Mouse (Mus musculus) neural tube, embryonic 13.5 days (tissue): ENCODE data around the gene Upf2. TPM values are rescaled to one million over a fixed set of nuclear protein-coding genes. Genes with fewer than 3 reads are reported as not detected.

Experiments
- ATAC-seq: fragments of 200-750 bp; cut with Nextera tagmentation; 2 replicates; pipeline ENCODE4 v1.8.0; 2017; ENCODE audit warnings: low read depth, mild to moderate bottlenecking, moderate TSS enrichment, moderate library complexity
- H3K27ac ChIP-seq: fragments of 300-500 bp; sonication (generic); replicated peaks from 2 replicates; pipeline ENCODE4 v1.5.1; 2015; ENCODE audit warnings: moderate library complexity, mild to moderate bottlenecking, inconsistent platforms
- H3K27me3 ChIP-seq: fragments of 300-500 bp; sonication (generic); 2 replicates; pipeline ENCODE4 v1.6.1; 2015; ENCODE audit warnings: mild to moderate bottlenecking, inconsistent platforms
- H3K36me3 ChIP-seq: fragments of 300-500 bp; sonication (generic); 2 replicates; pipeline ENCODE4 v1.6.1; 2015; ENCODE audit warnings: mild to moderate bottlenecking, inconsistent platforms
- H3K4me1 ChIP-seq: fragments of 300-500 bp; sonication (generic); replicated peaks from 2 replicates; pipeline ENCODE4 v1.6.1; 2015; ENCODE audit warnings: inconsistent platforms
- H3K4me2 ChIP-seq: fragments of 300-500 bp; sonication (generic); 2 replicates; pipeline ENCODE4 v1.6.1; 2015; ENCODE audit warnings: inconsistent platforms, mild to moderate bottlenecking, moderate library complexity
- H3K4me3 ChIP-seq: fragments of 300-500 bp; sonication (generic); 2 replicates; pipeline ENCODE4 v1.5.1; 2015; ENCODE audit warnings: mild to moderate bottlenecking, inconsistent platforms
- H3K9ac ChIP-seq: fragments of 300-500 bp; sonication (generic); 2 replicates; pipeline ENCODE4 v1.6.1; 2015; ENCODE audit warnings: moderate library complexity, mild to moderate bottlenecking, inconsistent platforms
- H3K9me3 ChIP-seq: fragments of 300-500 bp; sonication (generic); 2 replicates; pipeline ENCODE4 v1.6.1; 2016; ENCODE audit warnings: inconsistent platforms
- WGBS: fragments of 180-500 bp; shearing (Covaris S2); methylation state at CpG from one replicate; pipeline ENCODE4 v1.1.7; 2015; 5-methylcytosine and 5-hydroxymethylcytosine counted together
- polyA plus RNA-seq: library from polyadenylated mRNA; unstranded; fragments of >200 nt; fragmentation: Nextera tagmentation; extraction: Ambion mirVana; gene quantifications from 2 replicates; pipeline ENCODE4 v1.2.1, GENCODE M21; 2015

Upf2 gene
- polyA plus RNA-seq, 1 experiment from 2014 or later: 8.0 TPM

DNA sequence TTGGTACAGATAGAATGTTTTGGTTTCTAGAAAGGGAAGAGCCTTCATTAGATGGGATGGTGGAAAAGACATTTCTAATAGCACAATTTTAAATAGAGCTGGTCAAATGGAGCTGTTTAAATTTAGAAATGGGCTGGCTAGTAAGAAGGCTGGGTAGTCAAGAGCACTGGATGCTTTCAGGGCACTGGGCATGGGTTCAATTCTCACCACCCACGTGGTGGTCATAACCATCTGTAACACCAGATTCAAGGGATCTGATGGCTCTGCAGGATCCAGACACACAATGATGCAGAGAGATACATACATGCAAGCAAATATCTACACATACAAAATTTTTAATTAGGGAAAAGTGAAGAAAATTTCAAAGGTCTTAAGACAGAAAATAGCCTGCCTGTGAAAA, 91.4 kb downstream of the Upf2 start:
- ATAC-seq: no peak
- Histone ChIP-seq H3K4me1 (no peaks in the 10 kb centered on the region; the same call in 1 of the 2 replicates), H3K9ac (no peak overlapping the region), H3K9me3 (no peaks in the 10 kb centered on the region), H3K4me2 (no peak overlapping the region), H3K36me3 (peaks cover 25% of the 10 kb centered on the region), H3K27me3 (no peaks in the 10 kb centered on the region), H3K4me3 (no peak overlapping the region), H3K27ac (no peak overlapping the region)
- WGBS: 88% methylated on average over 1 of the region's 1 CpGs

GRCm38 (mm10) chr2:6046796-6047195, 95.5 kb downstream of the Upf2 start:
- Histone ChIP-seq H3K4me3 (no peak overlapping the region), H3K4me1 (no peaks in the 10 kb centered on the region; the same call in 1 of the 2 replicates), H3K4me2 (no peak overlapping the region), H3K27ac (no peak overlapping the region), H3K9me3 (no peaks in the 10 kb centered on the region), H3K36me3 (peaks cover 48% of the 10 kb centered on the region), H3K9ac (no peak overlapping the region), H3K27me3 (no peaks in the 10 kb centered on the region)
- 54% methylated on average over 7 of the region's 7 CpGs for WGBS
- ATAC-seq: no peak

DNA sequence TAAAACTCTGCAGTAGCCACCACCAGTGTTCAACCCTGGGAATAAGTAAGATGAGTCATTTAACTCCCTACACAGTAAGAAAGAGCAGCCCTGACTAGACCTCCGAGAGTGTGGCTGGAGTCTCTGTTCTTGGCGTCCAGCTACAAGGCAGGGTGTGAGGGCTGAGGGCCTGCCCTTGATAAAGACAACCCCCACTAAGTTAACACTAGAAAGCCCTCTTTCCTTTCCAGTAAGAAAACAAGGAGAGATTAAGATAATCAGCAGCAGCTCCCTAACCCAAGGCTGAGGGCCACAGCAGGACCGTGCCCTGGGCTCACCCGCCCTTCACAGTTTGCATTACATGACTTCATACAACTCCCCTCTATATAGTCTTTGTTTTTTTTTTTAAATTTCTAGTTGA, 97.3 kb downstream of the Upf2 start:
- H3K4me1 ChIP-seq: no peaks in the 10 kb centered on the region; the same call in 1 of the 2 replicates
- no peaks in the 10 kb centered on the region for H3K9me3 ChIP-seq
- peaks cover 59% of the 10 kb centered on the region for H3K36me3 ChIP-seq
- no peaks in the 10 kb centered on the region for H3K27me3 ChIP-seq
- no peak for ATAC-seq
- no peak overlapping the region for H3K4me2 ChIP-seq
- no peak overlapping the region for H3K9ac ChIP-seq
- H3K4me3 ChIP-seq: no peak overlapping the region
- 92% methylated on average over 4 of the region's 4 CpGs for WGBS
- H3K27ac ChIP-seq: no peak overlapping the region

DNA sequence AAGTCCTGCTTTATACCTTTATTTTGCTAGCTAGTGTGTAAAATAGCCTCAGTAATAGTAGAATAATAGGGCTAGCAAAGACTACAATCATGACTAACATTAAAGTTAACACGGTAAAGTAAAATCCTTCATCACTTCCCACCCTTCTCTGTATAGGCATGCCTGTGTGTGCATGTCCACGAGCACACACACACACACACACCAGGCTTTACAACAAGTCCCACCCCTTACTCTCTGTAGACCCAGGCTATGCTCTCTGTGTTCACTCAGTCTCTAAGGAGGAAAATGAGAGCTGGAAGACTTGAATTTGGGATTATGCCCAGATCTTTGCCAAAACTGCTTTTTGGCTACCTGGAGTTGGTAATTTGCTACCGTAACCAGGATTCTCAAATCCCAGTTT, 97.7 kb downstream of the Upf2 start:
- no peak for ATAC-seq
- no peaks in the 10 kb centered on the region; the same call in 1 of the 2 replicates for H3K4me1 ChIP-seq
- no peaks in the 10 kb centered on the region for H3K9me3 ChIP-seq
- H3K36me3 ChIP-seq: peaks cover 57% of the 10 kb centered on the region
- WGBS: 89% methylated on average over 3 of the region's 3 CpGs
- H3K4me2 ChIP-seq: no peak overlapping the region
- no peak overlapping the region for H3K4me3 ChIP-seq
- H3K27ac ChIP-seq: no peak overlapping the region
- no peak overlapping the region for H3K9ac ChIP-seq
- H3K27me3 ChIP-seq: no peaks in the 10 kb centered on the region

DNA sequence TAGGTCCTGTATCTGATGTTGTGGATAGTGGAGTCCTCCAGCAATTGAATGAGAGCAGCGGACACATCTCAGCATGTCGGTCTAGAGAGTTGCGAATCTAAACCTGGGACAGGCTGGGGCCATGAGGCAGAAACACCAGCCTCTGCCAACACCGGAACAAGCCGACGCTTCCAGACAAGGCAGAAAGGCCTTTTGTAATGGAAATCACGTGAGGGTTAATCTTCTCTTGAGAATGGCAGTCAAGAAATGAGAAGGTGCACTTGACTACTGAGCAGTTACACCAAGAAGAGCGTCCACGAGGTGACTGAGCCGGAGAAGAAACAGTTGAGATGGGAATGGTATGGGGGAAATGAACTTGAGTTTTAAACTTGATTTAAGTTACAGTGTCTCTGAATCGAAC, 104.2 kb downstream of the Upf2 start:
- Histone ChIP-seq H3K4me3 (no peak overlapping the region), H3K27me3 (no peaks in the 10 kb centered on the region), H3K27ac (no peak overlapping the region), H3K36me3 (peaks cover 58% of the 10 kb centered on the region), H3K4me1 (no peaks in the 10 kb centered on the region), H3K4me2 (no peak overlapping the region), H3K9ac (no peak overlapping the region), H3K9me3 (no peaks in the 10 kb centered on the region)
- WGBS: 73% methylated on average over 11 of the region's 11 CpGs
- no peak for ATAC-seq

- no peak overlapping the region for H3K9ac ChIP-seq
- no peaks in the 10 kb centered on the region for H3K9me3 ChIP-seq
- H3K27ac ChIP-seq: no peak overlapping the region
- no peak for ATAC-seq
- no peaks in the 10 kb centered on the region for H3K4me1 ChIP-seq
- WGBS: 90% methylated on average over 3 of the region's 3 CpGs
- H3K4me2 ChIP-seq: no peak overlapping the region
- H3K27me3 ChIP-seq: no peaks in the 10 kb centered on the region
- no peak overlapping the region for H3K4me3 ChIP-seq
- peaks cover 47% of the 10 kb centered on the region for H3K36me3 ChIP-seq
Observed at GRCm38 (mm10) chr2:6056518-6056917, 105.2 kb downstream of the Upf2 start.

GRCm38 (mm10) chr2:6059291-6059690, 108.0 kb downstream of the Upf2 start:
- H3K4me2 ChIP-seq: no peak overlapping the region
- H3K27me3 ChIP-seq: no peaks in the 10 kb centered on the region
- WGBS: 96% methylated on average over 2 of the region's 2 CpGs
- H3K36me3 ChIP-seq: peaks cover 29% of the 10 kb centered on the region
- no peak overlapping the region for H3K27ac ChIP-seq
- H3K4me1 ChIP-seq: no peaks in the 10 kb centered on the region
- H3K9ac ChIP-seq: no peak overlapping the region
- H3K4me3 ChIP-seq: no peak overlapping the region
- ATAC-seq: no peak
- H3K9me3 ChIP-seq: no peaks in the 10 kb centered on the region

- Histone ChIP-seq H3K4me1 (no peaks in the 10 kb centered on the region), H3K4me2 (no peak overlapping the region), H3K27me3 (no peaks in the 10 kb centered on the region), H3K27ac (no peak overlapping the region), H3K4me3 (no peak overlapping the region), H3K9ac (no peak overlapping the region), H3K9me3 (no peaks in the 10 kb centered on the region), H3K36me3 (peaks cover 22% of the 10 kb centered on the region)
- no peak for ATAC-seq
- 76% methylated on average over 10 of the region's 10 CpGs for WGBS
Observed at GRCm38 (mm10) chr2:6060071-6060804, 109.0 kb downstream of the Upf2 start.

- no peak overlapping the region for H3K27ac ChIP-seq
- H3K4me3 ChIP-seq: no peak overlapping the region
- H3K27me3 ChIP-seq: no peaks in the 10 kb centered on the region
- no peak for ATAC-seq
- no peaks in the 10 kb centered on the region for H3K9me3 ChIP-seq
- H3K36me3 ChIP-seq: no peaks in the 10 kb centered on the region
- H3K4me2 ChIP-seq: no peak overlapping the region
- no peak overlapping the region for H3K9ac ChIP-seq
- 93% methylated on average over 6 of the region's 6 CpGs for WGBS
- H3K4me1 ChIP-seq: no peaks in the 10 kb centered on the region
Observed at GRCm38 (mm10) chr2:6067341-6067740, 116.1 kb downstream of the Upf2 start.

DNA sequence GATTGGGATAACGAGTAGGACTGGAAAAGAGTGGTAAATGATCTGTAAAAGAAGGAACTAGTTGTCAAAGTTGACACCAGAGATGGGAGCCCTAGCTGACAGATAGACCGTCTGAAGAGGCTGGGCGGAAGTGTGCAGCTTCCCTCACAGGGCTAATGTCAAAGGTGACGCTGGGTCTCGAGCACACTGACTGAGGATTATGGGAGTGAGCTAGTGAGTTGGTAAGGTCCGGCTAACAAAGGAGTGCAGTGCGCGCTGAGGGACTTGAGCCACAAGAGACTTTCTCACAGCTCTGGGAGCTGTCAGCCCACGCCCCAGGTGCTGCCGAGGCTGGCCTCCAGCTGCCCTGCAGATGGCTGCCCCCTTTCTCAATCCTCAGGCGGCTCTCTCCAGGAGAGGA, 119.7 kb downstream of the Upf2 start:
- no peak overlapping the region for H3K27ac ChIP-seq
- H3K9ac ChIP-seq: no peak overlapping the region
- H3K9me3 ChIP-seq: no peaks in the 10 kb centered on the region
- no peak overlapping the region for H3K4me3 ChIP-seq
- H3K4me1 ChIP-seq: peaks cover 9% of the 10 kb centered on the region
- 62% methylated on average over 11 of the region's 11 CpGs for whole genome bisulfite sequencing
- H3K27me3 ChIP-seq: no peaks in the 10 kb centered on the region
- H3K4me2 ChIP-seq: no peak overlapping the region
- no peaks in the 10 kb centered on the region for H3K36me3 ChIP-seq
- no peak for ATAC-seq

GRCm38 (mm10) chr2:6071598-6072440, 120.5 kb downstream of the Upf2 start:
- WGBS: 65% methylated on average over 11 of the region's 11 CpGs
- Histone ChIP-seq H3K27me3 (no peaks in the 10 kb centered on the region), H3K4me2 (no peak overlapping the region), H3K4me1 (peaks cover 9% of the 10 kb centered on the region), H3K36me3 (no peaks in the 10 kb centered on the region), H3K9me3 (no peaks in the 10 kb centered on the region), H3K4me3 (no peak overlapping the region), H3K9ac (no peak overlapping the region), H3K27ac (no peak overlapping the region)
- ATAC-seq: no peak

DNA sequence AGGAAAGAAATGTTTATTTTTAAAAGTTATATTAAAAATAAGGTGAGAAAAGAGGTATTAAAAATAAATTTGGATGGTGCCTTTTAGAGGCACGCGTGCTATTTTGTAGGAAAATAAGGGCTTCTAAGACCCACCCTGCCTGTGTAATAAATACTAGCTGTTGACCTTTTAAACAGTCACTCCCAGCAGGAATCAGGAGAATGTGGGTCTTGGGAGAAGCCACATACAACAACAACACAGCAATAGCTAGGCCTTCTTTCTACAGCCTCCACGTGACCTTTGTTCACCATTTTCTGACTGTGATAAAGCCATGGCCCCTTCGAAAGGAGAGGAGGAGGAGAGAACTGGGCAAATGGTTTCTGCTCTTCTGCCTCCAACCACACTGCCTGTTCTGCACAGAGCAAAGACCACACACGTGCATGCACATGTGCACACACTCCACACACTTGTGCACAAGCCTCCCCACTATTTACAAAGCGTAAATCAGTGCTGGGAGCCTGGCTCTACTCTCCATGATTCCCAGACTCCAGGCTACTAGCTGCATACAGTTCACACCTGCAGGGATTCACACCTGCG, 121.5 kb downstream of the Upf2 start:
- no peak overlapping the region for H3K4me3 ChIP-seq
- WGBS: 73% methylated on average over 7 of the region's 7 CpGs
- H3K27ac ChIP-seq: no peak overlapping the region

More for the DNA sequence above, 121.5 kb downstream of the Upf2 start:
- no peaks in the 10 kb centered on the region for H3K36me3 ChIP-seq
- H3K4me2 ChIP-seq: no peak overlapping the region
- H3K27me3 ChIP-seq: no peaks in the 10 kb centered on the region
- ATAC-seq: no peak
- no peak overlapping the region for H3K9ac ChIP-seq
- peaks cover 9% of the 10 kb centered on the region for H3K4me1 ChIP-seq
- no peaks in the 10 kb centered on the region for H3K9me3 ChIP-seq
